Mouse (Mus musculus) lung, adult 2 months (tissue): ENCODE measurements around the gene Zzz3.

Experiments
- CTCF ChIP-seq: fragments of 200-500 bp; IDR thresholded peaks from 2 replicates; pipeline ENCODE4 v1.5.1; 2011; ENCODE audit warnings: mild to moderate bottlenecking, low read length, control low read depth; ENCODE audit not compliant: insufficient read depth
- POLR2A ChIP-seq: fragments of 200-500 bp; IDR thresholded peaks from 2 replicates; pipeline ENCODE4 v1.6.1; 2011; ENCODE audit warnings: low read depth, mild to moderate bottlenecking, control low read depth, low read length, borderline replicate concordance; ENCODE audit errors: extremely low read depth

DNA sequence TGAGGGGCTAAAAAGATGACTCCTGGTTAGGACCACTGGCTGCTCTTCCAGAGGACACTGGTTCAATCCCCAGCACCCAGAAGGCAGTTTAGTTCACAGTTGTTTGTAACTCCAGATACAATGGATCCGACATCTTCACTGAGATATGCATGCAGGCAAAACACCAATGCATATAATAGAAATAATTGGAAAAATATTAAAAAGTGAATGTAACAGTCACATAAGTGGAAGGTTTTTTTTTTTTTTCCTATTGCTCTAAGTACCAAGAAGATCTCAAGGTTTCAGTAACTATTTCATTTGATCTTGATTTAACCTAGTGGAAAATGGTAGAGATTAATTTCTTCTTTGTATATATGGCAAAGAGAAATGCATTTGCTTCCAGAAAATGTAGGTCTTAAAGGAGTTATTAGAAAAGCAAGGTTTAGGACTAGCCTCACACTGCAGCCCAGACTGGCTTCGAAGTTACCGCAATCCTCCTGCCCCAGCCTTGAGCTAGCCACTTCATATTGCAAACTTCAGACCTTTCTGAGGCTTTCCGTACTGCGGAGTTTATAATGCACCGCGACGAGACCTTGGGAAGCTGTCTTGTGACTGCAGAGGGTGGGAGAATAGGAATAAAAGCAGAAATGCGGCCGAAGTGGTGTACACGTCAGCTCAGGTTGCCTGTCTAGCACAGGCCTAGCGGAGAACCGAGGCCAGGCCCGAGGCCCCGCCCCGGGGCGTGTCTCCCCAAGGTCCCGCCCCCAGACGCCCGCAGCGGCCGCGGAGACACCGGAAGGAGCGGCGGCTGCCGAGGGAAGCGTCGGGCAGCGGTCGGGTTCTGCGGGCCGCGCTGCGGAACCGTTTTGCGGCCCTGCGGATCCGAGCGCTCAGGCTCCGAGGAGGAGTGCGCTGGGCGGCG lies 49.3 kb upstream of the Zzz3 start, which contains the start of gene Usp33:
- TF ChIP-seq POLR2A (peak; percentile 89; the same call in 1 of the 2 replicates), CTCF (no peak)
